Mouse (Mus musculus) lung, embryonic 15.5 days (tissue): ENCODE measurements at regions not wholly inside any gene's neighbourhood (a gene's known extent, or its start where the extent isn't known, plus 50 kb on each side); places are given as distances from the start of the nearest gene placed in this dataset.

Experiments
- ATAC-seq: fragments of 200-750 bp; cut with Nextera tagmentation; 2 replicates; pipeline ENCODE4 v1.8.0; 2017; ENCODE audit warnings: moderate number of reproducible peaks, borderline replicate concordance; ENCODE audit not compliant: low FRiP score, low TSS enrichment; ENCODE audit errors: extremely low read depth
- H3K27ac ChIP-seq: fragments of 300-500 bp; sonication (generic); 2 replicates; pipeline ENCODE4 v1.5.1; 2015; ENCODE audit warnings: moderate library complexity, mild to moderate bottlenecking, inconsistent platforms
- H3K27me3 ChIP-seq: fragments of 300-500 bp; sonication (generic); 2 replicates; pipeline ENCODE4 v1.6.1; 2015; ENCODE audit warnings: inconsistent platforms
- H3K36me3 ChIP-seq: fragments of 300-500 bp; sonication (generic); 2 replicates; pipeline ENCODE4 v1.6.1; 2015; ENCODE audit warnings: inconsistent platforms
- H3K4me1 ChIP-seq: fragments of 300-500 bp; sonication (generic); 2 replicates; pipeline ENCODE4 v1.6.1; 2015; ENCODE audit warnings: inconsistent platforms
- H3K4me2 ChIP-seq: fragments of 300-500 bp; sonication (generic); 2 replicates; pipeline ENCODE4 v1.6.1; 2015; ENCODE audit warnings: inconsistent platforms, mild to moderate bottlenecking, moderate library complexity
- H3K4me3 ChIP-seq: fragments of 300-500 bp; sonication (generic); 2 replicates; pipeline ENCODE4 v1.5.1; 2015; ENCODE audit warnings: mild to moderate bottlenecking, inconsistent platforms
- H3K9ac ChIP-seq: fragments of 300-500 bp; sonication (generic); 2 replicates; pipeline ENCODE4 v1.6.1; 2015; ENCODE audit warnings: inconsistent platforms
- H3K9me3 ChIP-seq: fragments of 300-500 bp; sonication (generic); 2 replicates; pipeline ENCODE4 v1.6.1; 2016; ENCODE audit warnings: inconsistent platforms
- WGBS: fragments of 180-500 bp; shearing (Covaris S2); methylation state at CpG from one replicate; pipeline ENCODE4 v1.1.7; 2015; 5-methylcytosine and 5-hydroxymethylcytosine counted together

- Histone ChIP-seq H3K4me3 (no peak overlapping the region), H3K36me3 (no peaks in the 10 kb centered on the region), H3K4me1 (no peaks in the 10 kb centered on the region), H3K9me3 (no peaks in the 10 kb centered on the region), H3K9ac (no peak overlapping the region), H3K27ac (no peak overlapping the region), H3K27me3 (no peaks in the 10 kb centered on the region), H3K4me2 (no peak overlapping the region)
- 61% methylated on average over 4 of the region's 4 CpGs for WGBS
- ATAC-seq = no peak
These were observed 281.1 kb downstream of the Tmem38b start for GRCm38 (mm10) chr4:54106976-54107375.

GRCm38 (mm10) chr4:54116310-54116709 lies 290.5 kb downstream of the Tmem38b start:
- Histone ChIP-seq H3K4me3 (no peak overlapping the region), H3K4me1 (no peaks in the 10 kb centered on the region), H3K36me3 (no peaks in the 10 kb centered on the region), H3K9me3 (no peaks in the 10 kb centered on the region), H3K4me2 (no peak overlapping the region), H3K27me3 (no peaks in the 10 kb centered on the region), H3K27ac (no peak overlapping the region), H3K9ac (no peak overlapping the region)
- ATAC-seq = no peak
- 43% methylated on average over 2 of the region's 2 CpGs for WGBS

- ATAC-seq = no peak
- WGBS = 77% methylated on average over 6 of the region's 6 CpGs
- no peaks in the 10 kb centered on the region for H3K4me1 ChIP-seq
- no peaks in the 10 kb centered on the region for H3K36me3 ChIP-seq
- H3K4me3 ChIP-seq = no peak overlapping the region
- H3K27ac ChIP-seq = no peak overlapping the region
- no peak overlapping the region for H3K9ac ChIP-seq
- H3K4me2 ChIP-seq = no peak overlapping the region
- H3K9me3 ChIP-seq = no peaks in the 10 kb centered on the region
- no peaks in the 10 kb centered on the region for H3K27me3 ChIP-seq
These were observed 292.5 kb downstream of the Tmem38b start for GRCm38 (mm10) chr4:54118179-54118846.

GRCm38 (mm10) chr4:54128717-54129698 lies 303.2 kb downstream of the Tmem38b start:
- no peaks in the 10 kb centered on the region for H3K36me3 ChIP-seq
- no peak overlapping the region for H3K4me2 ChIP-seq

GRCm38 (mm10) chr4:54156146-54156545 lies 330.3 kb downstream of the Tmem38b start:
- Histone ChIP-seq H3K4me2 (no peak overlapping the region), H3K36me3 (no peaks in the 10 kb centered on the region), H3K9me3 (no peaks in the 10 kb centered on the region), H3K9ac (no peak overlapping the region), H3K27ac (no peak overlapping the region), H3K4me3 (no peak overlapping the region), H3K27me3 (no peaks in the 10 kb centered on the region), H3K4me1 (no peaks in the 10 kb centered on the region)
- no peak for ATAC-seq
- WGBS = 93% methylated on average over 4 of the region's 4 CpGs

More at GRCm38 (mm10) chr4:54128717-54129698, 303.2 kb downstream of the Tmem38b start:
- no peak for ATAC-seq
- no peaks in the 10 kb centered on the region for H3K9me3 ChIP-seq
- H3K4me1 ChIP-seq = no peaks in the 10 kb centered on the region
- WGBS = 46% methylated on average over 8 of the region's 8 CpGs
- H3K4me3 ChIP-seq = no peak overlapping the region
- H3K27ac ChIP-seq = no peak overlapping the region
- no peak overlapping the region for H3K9ac ChIP-seq
- H3K27me3 ChIP-seq = no peaks in the 10 kb centered on the region

GRCm38 (mm10) chr4:54161337-54161993 lies 335.6 kb downstream of the Tmem38b start:
- Histone ChIP-seq H3K4me2 (no peak overlapping the region), H3K9ac (no peak overlapping the region), H3K9me3 (no peaks in the 10 kb centered on the region), H3K27ac (no peak overlapping the region), H3K4me3 (no peak overlapping the region), H3K36me3 (no peaks in the 10 kb centered on the region), H3K27me3 (no peaks in the 10 kb centered on the region), H3K4me1 (no peaks in the 10 kb centered on the region)
- 84% methylated on average over 9 of the region's 9 CpGs for WGBS
- ATAC-seq = no peak

- Histone ChIP-seq H3K4me3 (no peak overlapping the region), H3K27me3 (no peaks in the 10 kb centered on the region), H3K4me2 (no peak overlapping the region), H3K36me3 (no peaks in the 10 kb centered on the region), H3K27ac (no peak overlapping the region), H3K9me3 (no peaks in the 10 kb centered on the region), H3K4me1 (no peaks in the 10 kb centered on the region), H3K9ac (no peak overlapping the region)
- no peak for ATAC-seq
- WGBS = 76% methylated on average over 8 of the region's 8 CpGs
These were observed 336.5 kb downstream of the Tmem38b start for GRCm38 (mm10) chr4:54162308-54162707.

- Histone ChIP-seq H3K4me1 (no peaks in the 10 kb centered on the region), H3K27ac (no peak overlapping the region), H3K27me3 (no peaks in the 10 kb centered on the region), H3K36me3 (no peaks in the 10 kb centered on the region), H3K4me2 (no peak overlapping the region), H3K9ac (no peak overlapping the region), H3K4me3 (no peak overlapping the region), H3K9me3 (no peaks in the 10 kb centered on the region)
- WGBS = 84% methylated on average over 13 of the region's 13 CpGs
- no peak for ATAC-seq
These were observed 344.5 kb downstream of the Tmem38b start for GRCm38 (mm10) chr4:54170202-54170931.

- Histone ChIP-seq H3K9me3 (no peaks in the 10 kb centered on the region), H3K4me1 (no peaks in the 10 kb centered on the region), H3K27ac (no peak overlapping the region), H3K36me3 (no peaks in the 10 kb centered on the region), H3K4me2 (no peak overlapping the region), H3K9ac (no peak overlapping the region), H3K27me3 (no peaks in the 10 kb centered on the region), H3K4me3 (no peak overlapping the region)
- 87% methylated on average over 1 of the region's 1 CpGs for WGBS
- no peak for ATAC-seq
These were observed 358.4 kb downstream of the Tmem38b start for GRCm38 (mm10) chr4:54184213-54184612.

- Histone ChIP-seq H3K36me3 (no peaks in the 10 kb centered on the region), H3K4me3 (no peak overlapping the region), H3K9ac (no peak overlapping the region), H3K27ac (no peak overlapping the region), H3K9me3 (no peaks in the 10 kb centered on the region), H3K4me1 (no peaks in the 10 kb centered on the region), H3K4me2 (no peak overlapping the region), H3K27me3 (no peaks in the 10 kb centered on the region)
- ATAC-seq = no peak
- 89% methylated on average over 2 of the region's 2 CpGs for WGBS
These were observed 369.9 kb downstream of the Tmem38b start for GRCm38 (mm10) chr4:54195734-54196133.

- H3K4me3 ChIP-seq = no peak overlapping the region
- H3K27ac ChIP-seq = no peak overlapping the region
- no peak overlapping the region for H3K4me2 ChIP-seq
- H3K4me1 ChIP-seq = no peaks in the 10 kb centered on the region
- no peaks in the 10 kb centered on the region for H3K9me3 ChIP-seq
- no peak overlapping the region for H3K9ac ChIP-seq
- 29% methylated on average over 4 of the region's 4 CpGs for WGBS
- H3K27me3 ChIP-seq = no peaks in the 10 kb centered on the region
- no peaks in the 10 kb centered on the region for H3K36me3 ChIP-seq
- ATAC-seq = no peak
These were observed 376.6 kb downstream of the Tmem38b start for GRCm38 (mm10) chr4:54202440-54202839.
